Mouse (Mus musculus): ENCODE data around the gene Scgb1b18.
"Not testable (repeated sequence)": the region's sequence is repeated elsewhere in the genome, so short reads cannot be mapped to it uniquely, and the experiment has no call there.

DNA sequence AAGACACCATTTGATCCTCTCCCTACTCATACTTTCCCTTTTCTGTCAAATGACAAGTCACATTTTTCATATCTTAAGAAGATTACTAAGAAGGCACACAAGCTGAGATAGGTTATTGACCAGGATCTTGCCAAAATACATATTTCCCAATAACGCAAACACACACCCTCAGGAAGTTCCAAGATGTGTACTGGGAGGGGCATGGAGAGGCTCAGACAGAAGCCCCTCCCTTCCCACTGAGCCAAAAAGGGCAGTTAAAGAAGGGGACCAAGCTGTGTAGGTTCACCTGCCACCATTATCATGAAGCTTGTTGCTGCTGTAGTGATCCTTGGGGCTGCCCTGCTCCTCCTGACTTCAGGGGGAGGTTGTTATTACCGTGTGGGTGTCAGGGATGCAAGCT is at the start of gene Scgb1b18:
- not testable (repeated sequence) for TF ChIP-seq EP300 (optimal IDR thresholded peaks at IDR 0.05); CTCF (IDR thresholded peaks at IDR 0.05; ENCODE audit: low read depth)
